Mouse (Mus musculus) urinary bladder, postnatal 14 days (tissue): ENCODE results near the gene Fh1.

Experiments used
- DNase-seq: peaks from one replicate; pipeline ENCODE4 v3.0.0; 2021; ENCODE audit warnings: low spot score

The Fh1 gene

DNA sequence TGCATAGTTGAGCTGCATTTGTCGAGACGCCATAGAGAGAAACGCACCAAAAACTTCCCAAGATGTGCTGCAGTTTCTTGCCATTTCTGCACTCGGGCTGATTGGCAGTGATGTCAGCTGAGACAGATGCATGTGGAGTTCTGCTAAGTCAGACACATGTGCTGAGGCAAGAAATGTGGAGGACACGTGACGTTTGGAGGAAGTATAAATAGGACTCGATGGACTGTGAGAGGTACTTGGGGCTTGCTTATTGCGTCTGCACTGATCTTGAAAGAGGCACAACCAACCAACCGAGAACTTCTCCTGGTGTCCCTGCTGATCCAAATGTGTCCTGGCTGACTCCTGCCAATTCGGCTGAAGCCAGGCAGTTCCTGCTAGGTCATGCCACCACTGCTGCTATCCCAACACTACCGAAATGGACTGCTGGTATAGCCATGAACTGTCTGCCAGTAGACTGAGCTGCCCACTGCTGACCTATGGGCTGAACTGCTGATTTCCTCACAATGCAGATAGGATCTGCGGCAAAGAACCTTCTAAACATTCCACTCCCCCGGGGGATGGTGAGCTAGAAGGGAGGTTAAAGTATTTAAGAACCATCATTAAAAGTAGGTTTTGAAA, 5.5 kb downstream of the Fh1 start, which contains the start of gene Kmo:
Kmo (plus strand) TSS at position 568 of the 618 bp plus-strand sequence.
- DNase-seq, result no peak

DNA sequence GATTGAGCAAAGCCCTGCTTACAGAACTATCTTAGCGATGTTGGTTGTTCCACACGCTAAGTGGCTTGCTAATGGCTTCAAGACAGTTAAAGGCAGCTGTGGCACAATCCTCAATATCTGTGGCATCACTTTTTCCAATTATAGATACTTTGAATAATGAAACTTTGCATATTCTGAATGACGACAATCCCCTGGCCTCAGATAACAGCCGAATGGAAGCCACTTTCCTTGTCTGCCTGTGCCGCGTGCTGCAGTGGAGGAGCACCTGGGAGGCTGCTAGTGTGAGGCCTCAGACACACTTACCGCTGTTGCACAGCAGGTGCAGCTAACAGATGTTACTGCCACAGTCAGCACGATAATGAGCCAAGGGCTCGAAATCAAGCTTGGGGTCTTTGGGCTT, 10.4 kb downstream of the Fh1 start:
- no peak for DNase-seq

DNA sequence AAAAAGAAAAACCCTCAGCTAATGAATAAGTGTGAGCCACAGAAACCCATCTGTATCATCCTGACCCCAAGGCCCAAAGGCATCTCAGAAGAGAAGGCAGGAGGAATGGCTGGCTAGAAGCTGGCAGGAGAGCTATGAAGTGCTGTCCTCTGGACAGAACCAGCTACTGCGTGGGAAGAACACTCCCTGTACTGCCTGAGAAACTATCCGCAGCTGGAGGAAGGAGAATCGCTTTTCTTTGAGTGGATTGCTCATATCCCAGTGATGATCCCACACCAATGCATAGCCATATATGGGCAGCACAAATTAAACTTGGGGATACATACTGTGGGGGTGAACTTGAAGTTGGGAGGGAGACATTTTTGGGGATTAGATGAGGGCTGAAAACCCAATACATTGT, 16.7 kb downstream of the Fh1 start:
- DNase-seq, result no peak

DNA sequence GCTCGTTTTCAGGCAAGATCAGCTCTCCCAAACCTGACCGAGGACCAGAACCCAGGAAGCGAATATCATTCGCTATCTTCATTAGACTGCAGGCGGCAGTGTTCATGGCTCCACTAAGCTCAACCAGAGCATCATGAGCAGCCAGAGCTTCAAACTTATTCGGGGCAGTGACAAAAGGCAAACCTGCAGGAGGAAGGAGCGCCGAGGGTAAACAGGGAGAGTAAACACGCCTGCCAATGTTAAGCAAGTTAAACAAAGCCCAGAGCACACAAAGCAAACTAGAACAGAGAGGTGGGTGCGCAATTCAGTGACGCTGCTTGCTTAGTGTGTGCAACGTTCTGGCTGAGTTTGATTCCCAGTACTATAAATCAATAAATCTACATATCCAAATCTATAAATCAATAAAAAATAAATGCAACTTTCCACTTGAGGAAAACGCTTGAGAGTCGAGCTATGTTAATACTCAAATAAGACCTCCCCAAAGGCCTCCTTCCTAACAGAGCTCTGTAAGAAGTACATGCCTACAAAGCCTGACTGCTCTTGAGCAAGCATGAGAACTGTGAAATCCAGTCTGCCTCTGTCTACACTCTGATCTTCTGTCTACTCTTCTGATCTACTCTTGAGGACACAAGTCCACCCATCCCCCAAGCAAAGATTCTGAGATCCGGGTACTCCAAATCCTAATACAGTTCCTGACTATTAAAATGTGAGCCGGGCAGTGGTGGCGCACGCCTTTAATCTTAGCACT, 17.4 kb downstream of the Fh1 start:
- DNase-seq, result peak; percentile 29

DNA sequence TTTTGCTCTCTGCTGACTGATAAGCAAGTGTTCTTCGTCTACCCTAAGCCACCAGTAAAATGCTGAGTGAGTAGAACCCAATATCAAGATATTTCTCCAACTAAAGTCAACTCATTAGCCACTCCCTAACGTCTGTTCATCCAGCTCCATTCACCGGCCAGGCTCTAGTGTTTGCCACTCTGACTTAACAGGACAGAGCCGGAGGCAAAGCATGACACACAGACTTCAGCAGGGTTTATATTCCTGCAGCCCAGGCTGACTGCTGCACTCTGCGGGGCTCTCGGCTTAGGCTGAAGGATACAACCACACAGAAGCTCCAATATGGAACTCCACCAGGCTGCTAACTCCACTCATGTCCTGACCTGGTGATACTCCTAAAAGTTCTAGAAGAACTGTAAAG, 18.1 kb downstream of the Fh1 start:
- no peak for DNase-seq

DNA sequence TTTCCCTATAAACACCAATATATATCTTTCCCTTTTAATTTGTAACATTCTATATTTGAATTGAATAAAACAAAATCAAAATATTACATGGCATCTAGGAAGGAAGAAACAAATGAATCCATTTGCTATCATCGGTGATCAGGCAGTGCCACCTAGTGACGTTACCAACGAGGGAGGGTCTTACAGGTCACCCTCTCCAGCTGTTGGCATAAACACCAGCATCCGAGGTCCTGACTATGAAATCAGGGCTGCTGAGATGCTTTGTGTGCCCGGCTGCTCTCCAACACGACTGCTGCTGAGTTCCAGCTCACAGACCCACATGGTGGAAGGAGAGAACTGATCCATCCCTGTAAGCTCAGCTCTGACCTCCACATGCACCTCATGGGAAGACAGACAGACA, 22.0 kb downstream of the Fh1 start:
- no peak for DNase-seq

DNA sequence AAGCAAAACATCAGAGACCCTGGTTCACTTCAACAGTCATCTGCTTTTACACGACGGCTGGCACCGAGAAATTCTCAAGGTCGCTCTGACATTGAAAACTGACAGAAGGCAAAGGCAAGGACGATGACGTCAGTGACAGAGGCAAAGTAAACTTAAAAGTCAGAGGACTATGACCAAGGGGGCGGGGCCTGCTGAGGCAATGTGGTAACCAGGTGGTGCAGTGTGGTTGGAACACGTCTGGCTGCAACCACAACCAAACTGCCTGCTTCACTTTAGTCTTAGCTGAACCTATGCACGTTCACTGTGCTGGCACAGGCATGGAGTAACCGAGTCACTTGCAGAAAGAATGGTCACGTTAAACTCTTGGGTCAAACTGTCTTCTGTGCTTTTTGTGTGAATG, 23.2 kb downstream of the Fh1 start:
- DNase-seq, result no peak

DNA sequence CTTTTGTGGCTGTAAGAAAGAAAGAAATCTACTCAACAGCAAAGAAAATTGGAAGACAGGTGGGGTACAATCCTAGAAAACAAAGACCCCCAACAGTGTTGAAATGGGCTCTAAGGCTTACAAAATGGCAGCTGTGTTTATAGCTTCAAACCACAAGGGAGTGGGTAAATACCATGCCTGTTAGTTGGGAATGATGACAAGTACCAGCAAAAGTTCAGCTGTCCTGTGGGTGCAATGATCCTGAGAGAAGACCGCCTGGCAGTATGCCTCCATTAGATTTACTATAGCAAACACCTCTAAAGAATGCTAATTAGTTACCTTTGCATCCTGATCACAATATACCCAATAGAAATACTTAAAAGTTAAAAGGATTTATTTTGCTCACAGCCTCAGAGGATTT, 32.6 kb downstream of the Fh1 start:
- DNase-seq, result no peak

DNA sequence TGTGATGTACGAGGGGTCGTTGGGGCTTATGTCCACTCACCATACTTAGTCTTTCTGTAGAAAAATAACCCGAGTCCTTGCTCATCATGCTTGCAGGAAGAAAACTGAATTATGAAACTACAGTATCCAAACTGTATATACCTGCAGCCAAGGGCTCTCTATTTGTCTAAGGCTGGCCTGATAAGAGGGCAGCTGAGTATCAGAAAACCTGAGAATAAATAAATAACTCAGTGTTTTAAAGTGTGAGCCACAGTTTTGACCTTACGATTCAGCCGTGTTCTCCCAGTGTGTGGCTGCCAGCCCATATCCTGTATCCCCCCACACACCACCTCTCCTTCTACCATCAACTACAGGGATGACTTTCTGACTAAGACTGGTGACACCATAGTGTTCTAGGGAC, 38.8 kb downstream of the Fh1 start:
- DNase-seq, result no peak

DNA sequence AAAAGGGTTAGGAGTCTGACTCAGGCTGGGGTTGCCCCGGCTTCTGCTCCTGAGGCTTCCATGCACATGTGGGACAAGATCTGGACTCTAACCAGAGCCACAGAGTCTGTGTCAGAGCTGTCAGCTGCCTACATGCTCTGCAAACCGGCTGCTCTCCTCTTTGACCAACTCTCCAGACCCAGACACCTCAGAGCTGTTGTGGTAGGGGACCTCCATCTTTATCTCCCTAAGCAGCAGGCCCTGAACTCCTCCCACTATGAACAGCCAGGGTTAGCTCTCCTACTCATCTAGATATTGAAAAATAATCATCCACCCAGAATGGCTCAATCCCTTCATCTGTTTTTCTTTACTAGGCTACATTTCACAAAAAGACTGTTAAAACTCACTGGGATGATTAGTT, 40.2 kb downstream of the Fh1 start:
- DNase-seq, result no peak

DNA sequence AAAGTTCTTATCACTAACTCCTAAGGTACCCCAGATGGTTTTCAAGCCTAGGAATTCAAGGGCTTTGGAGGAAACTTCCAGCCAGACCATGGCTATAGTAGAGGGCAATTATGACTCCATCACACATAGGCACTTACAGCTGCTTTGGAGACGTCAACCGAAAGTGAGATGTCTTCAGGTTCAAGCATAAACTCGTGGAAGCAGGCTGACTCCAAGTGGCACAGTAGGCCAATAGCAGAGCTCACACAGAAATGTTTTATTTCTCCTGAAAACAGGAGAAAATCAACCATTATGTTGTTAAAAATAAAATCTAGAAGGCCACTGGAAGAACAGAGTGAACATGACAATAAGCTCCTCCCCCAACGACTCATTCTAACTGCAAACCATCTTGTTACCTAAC, 42.6 kb downstream of the Fh1 start:
- DNase-seq, result no peak

DNA sequence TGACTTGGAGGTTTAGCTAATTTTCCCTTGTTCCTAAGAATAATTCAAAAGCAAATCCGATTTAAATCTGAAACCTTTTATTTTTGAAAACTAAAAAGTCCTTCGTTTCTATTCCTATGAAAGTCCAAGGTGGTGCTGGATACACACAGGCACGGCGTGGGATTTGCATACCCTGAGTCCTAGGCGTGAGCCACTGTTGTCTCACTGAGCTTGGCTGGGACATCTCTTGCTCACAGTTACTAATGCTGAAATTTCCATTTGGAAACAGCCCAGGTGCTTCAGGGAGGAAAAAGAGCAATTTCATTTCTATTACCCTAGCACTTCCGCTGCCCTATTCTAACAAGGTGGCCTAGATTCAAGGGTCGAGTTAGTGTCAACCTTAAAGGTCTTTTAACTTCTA, 45.1 kb downstream of the Fh1 start:
- DNase-seq, result no peak

DNA sequence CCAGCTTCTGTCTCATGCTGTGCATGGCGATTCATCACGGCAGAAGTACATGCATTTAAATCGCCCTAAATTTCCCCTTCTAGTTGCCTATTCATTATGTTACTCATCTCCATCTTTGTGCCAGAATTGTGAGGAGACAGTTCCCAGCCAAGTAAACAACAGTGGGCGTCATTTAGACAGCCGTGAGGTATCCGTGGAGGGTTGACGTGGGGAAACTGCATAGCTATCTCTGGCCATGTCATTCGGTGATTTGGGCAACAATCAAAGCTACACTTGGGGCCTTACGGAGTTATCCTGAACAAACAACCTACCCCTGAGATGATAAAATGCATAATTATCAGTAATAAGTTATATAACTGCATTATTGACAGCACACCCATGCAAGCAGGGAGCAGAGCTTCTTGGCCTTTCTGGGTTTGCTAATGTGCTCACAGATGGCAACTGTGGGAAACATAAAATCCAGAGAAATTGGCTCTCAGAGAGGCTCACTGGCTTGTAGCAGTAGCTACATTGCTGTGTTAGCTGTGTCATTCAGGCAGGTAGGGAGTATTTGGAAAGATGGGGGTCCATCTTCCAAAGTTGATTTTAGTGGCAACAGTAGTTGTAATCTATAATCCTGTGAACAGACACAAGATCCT, 45.7 kb downstream of the Fh1 start:
- no peak for DNase-seq

DNA sequence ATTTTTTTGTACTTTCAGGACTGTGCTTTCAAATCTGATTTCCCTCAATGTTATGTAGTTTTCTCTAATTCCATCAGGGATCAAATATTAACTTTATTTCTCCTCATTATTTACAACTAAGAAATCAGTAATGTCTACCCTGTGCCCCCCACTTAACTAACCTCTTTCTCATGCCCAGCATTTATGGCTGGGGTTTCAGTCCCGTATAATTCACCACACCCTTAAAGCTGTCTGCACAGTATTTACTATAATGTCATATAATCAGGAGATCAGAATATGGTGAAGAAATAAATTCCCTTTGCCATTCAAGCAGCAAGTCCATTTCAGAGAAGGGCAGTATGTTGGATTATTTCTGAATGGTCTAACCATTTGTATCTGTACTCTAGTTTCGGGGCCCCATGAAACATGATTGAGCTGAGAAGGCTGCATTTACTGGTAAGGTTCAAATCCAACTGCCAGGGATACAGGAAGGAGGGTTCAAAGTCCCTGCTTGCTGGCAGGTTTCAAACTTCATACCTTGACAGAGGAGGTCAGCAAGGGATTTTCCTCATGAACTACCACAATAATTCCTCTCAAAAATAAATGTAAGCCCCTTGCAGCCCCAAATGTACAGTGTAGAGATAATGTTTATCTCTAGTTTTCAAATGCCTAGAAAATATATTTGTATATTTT, 46.9 kb downstream of the Fh1 start:
- no peak for DNase-seq

DNA sequence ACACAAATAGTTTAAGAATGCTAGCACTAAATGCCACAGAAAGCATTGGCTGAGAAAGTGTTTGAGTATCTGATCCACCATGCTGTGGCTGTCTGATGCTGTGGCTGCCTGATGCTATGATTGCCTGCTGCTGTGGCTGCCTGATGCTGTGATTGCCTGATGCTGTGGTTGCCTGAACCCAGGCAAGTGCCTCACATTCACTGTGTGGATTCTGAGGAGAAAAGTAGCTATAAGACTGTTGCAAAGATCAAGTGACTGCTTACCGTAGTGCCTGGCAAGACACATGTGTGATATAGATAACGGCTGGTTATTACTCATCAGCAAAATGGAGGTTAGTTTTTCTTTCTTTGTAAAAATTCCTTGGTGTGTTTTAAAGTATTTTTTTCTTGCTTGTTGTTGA, 51.3 kb downstream of the Fh1 start:
- no peak for DNase-seq

DNA sequence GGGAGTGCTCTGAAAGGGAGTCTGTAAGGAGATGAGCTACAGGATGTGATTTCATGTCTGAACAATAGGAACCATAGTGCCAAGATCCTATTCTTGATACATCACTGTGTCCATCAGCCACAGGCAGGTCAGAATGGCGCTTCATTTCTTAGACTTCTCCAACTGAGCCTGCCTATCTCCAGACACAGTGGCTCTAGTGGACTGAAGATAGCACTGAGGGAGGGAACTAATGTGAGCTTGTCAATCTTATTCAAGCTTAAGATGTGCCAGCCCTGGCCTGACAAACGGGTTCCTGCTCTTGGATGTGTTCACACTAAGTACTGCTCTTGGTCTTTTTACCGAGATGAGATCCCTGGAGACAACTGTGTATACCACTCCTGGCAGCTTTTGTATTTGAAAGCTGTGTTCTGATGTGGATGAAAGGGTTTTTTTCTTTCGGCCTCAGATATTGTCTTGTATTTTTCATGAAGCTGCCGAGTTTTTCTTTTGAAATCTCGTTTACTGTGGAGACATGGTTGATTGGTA, 59.8 kb downstream of the Fh1 start:
- no peak for DNase-seq

DNA sequence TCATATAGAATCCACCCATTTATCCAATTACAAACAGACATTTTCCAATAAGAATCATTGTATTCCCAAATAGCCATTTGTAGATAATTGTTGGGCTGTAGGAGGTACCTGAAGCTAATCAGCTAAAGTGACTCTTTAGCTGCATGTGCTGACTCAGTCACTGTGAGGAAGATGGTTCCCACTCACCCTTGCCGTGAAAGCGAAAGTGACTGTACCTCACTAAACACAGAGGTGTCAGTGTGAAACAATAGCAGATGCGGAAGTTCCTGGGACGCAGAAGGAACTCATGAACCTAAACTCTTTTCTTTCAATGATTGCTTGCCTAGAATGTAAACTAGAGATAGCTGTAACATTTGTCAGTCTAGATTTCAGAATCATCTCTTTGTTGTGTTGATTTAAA, 61.1 kb downstream of the Fh1 start:
- no peak for DNase-seq

DNA sequence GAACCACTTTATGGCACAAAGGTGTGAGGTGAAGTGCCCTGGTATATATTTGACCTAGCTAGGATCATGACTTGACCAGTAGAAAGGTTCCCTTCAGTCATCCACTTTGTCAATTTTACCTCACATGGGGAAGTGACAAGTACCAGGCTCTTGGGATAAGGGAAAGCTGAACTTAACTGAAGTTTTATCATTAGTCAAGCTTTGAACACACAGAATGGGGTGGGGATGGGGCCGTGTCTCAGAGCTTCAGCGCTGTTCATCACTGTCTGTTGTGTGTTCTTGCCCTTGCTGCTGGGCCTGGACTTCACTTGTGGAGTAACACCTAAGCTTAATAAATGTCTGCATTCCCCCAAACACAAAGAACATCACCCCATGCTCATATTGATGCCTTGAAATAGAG, 63.1 kb downstream of the Fh1 start:
- DNase-seq, result no peak

DNA sequence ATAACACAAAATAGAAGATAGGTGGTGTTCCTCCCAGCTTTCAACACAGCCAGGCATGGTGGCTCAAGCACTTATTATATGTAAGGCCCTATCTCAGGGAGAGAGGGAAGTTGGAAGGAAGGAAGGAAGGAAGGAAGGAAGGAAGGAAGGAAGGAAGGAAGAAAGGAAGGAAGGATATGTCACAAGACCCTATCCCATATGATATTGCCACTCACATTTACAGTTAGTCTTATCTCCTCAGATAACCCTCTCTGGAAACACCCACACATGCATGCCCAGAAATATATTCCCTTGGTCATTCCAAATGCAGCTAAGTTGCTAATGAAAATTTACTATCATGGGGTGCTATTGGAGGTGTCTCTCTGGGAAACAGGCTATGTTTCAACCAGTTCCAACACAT, 63.6 kb downstream of the Fh1 start:
- DNase-seq, result no peak

DNA sequence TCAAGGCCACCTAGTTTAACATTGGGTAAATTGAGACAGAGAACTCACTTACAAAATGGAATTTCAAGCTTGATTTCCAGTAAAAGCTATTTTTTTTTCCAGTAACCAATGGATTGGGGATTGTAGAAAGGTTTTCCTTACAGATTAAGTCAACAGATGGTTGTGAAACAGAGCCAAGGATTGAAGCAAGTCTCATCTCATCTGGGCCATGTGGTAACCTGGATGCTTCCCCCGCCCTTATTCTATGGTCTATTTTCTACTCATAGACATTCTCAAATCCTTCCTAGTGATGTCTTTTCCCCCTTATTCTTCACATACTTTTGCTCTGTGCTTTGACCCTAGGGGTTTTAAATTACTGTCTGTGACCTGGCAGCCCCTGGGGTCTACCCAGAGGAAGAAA, 70.8 kb downstream of the Fh1 start:
- no peak for DNase-seq

DNA sequence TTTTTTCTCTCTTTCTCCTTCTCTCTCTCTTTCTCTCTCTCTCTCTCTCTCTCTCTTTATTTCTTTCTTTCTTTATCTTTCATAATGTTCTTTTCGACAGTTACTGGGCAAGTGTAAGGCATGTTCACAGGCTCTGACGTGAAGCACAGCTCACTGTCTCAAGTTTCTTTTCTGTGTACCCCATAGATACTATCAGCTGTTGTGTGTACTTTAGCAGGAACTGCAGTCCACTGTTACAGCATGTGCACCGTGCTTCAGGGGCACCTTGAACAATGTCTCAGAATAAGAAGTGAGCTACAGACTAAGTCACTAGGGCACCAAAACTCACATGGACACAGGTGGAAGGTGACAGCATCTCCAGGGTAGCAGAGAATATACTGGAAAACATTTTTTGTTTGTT, 73.0 kb downstream of the Fh1 start:
- no peak for DNase-seq

DNA sequence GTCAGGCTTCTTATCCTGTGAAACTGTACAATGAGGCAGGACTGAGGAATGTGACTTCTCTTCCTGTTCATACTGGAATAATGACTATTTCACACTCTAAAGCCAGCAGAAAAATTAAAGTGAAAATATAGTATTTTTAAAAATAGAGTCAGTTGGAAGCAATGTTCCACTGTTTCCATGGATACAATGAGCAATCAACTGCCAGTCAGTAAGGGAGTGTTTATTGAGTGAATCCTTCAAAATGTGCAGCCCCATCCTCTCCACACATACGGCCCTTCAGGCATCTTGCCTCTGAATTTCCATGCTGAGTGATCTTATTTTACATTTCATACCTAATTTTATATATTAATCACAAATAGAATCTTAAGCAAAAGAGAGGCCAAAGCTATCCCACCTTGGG, 74.8 kb downstream of the Fh1 start:
- no peak for DNase-seq
